Mouse (Mus musculus) heart, postnatal 10 days (tissue): ENCODE results near the gene Wdtc1. TPM values are rescaled to one million over a fixed set of nuclear protein-coding genes. Genes with fewer than 3 reads are reported as not detected.

Source experiments
- DNase-seq, 2 experiments: peaks; one replicate each; pipeline ENCODE4 v3.0.0; 2021
- intact Hi-C: fragments of 180-260 bp; cut with DNase I; formaldehyde crosslinking; loops from one replicate; pipeline ENCODE4 v1.15.1; 2025
- microRNA-seq, 2 experiments: library from miRNA; unstranded; fragments of <30 nt; microRNA quantifications; one replicate each; pipeline ENCODE4 v1.2.0; 2022
- total RNA-seq, 2 experiments: library from RNA; stranded (reverse); gene quantifications; 2 replicates each; pipeline ENCODE4 v1.2.3; 2021

Wdtc1 gene
- total RNA-seq, 2 experiments from 2014 or later, result 55.3 to 58.8 TPM

- intact Hi-C loops, result no loop called here
- no peak for DNase-seq
Measured at GRCm38 (mm10) chr4:133261641-133262374, 91.5 kb downstream of the Wdtc1 start.

- DNase-seq, result no peak
- intact Hi-C loops, result no loop called here
Measured at GRCm38 (mm10) chr4:133257798-133258408, 95.4 kb downstream of the Wdtc1 start.

GRCm38 (mm10) chr4:133257230-133257629 lies 96.1 kb downstream of the Wdtc1 start:
- intact Hi-C loops, result no loop called here
- no peak for DNase-seq

- intact Hi-C loops, result no loop called here
Measured at GRCm38 (mm10) chr4:133256820-133257219, 96.5 kb downstream of the Wdtc1 start.

DNA sequence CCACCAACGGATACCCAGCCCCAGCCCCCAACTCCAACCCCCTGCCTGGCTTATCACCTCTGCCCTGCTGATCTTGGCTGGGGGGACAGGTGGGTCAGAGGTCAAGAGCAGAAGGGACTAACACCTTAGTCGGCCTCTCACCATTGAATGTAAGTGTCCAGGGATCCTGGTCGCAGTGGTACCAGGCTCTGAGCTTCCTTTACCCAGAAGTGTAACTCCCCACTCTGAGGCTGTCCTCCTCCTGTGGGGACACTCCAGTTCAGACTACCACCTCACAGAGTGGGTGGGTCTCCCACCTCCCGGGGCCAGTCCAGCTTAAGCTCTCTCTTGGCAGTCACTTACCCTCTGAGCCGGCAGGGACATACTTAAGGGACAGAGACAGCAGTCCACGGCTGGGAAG lies 97.9 kb downstream of the Wdtc1 start:
- intact Hi-C loops, result no loop called here
- no peak for DNase-seq

More at GRCm38 (mm10) chr4:133256820-133257219, 96.5 kb downstream of the Wdtc1 start:
- DNase-seq, result no peak

GRCm38 (mm10) chr4:133253412-133253811 lies 99.9 kb downstream of the Wdtc1 start:
- DNase-seq, result no peak
- intact Hi-C loops, result loop anchor here (5.0 kb wide), 1 partner anchor 44 kb away; no protein-coding TSS in a partner anchor

- DNase-seq, result no peak
- intact Hi-C loops, result loop anchor here (1.0 to 5.0 kb wide), 2 partner anchors 19 to 45 kb away; no protein-coding TSS in a partner anchor
Measured at GRCm38 (mm10) chr4:133252089-133252488, 101.2 kb downstream of the Wdtc1 start.

DNA sequence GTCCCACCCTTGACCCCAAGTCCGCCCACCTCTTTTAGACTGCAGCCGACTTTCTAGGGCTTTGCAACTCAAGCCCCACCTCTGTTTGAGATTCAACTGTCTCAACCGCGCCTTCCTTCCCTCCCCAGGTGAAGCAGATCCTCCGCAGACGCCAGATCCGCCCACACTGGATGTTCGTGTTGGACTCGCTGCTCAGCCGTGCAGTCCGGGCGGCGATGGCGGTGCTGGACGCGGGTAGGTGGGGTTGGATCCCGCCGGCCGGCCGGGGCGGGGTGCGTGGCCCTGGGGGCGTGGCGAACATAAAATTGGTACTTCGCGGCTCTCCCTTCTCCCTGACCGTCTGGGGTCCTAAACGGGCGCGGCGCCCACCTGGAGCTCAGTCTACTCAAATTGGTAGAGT lies 102.1 kb downstream of the Wdtc1 start:
- intact Hi-C loops, result loop anchor here (1.0 to 5.0 kb wide), 3 partner anchors 34 to 242 kb away; no protein-coding TSS in a partner anchor
- DNase-seq, result no peak

- intact Hi-C loops, result loop anchor here (1.0 to 5.0 kb wide), 3 partner anchors 33 to 242 kb away; no protein-coding TSS in a partner anchor
- peak; percentile 85 to 90 for DNase-seq
Measured at GRCm38 (mm10) chr4:133250609-133251008, 102.7 kb downstream of the Wdtc1 start.

- intact Hi-C loops, result no loop called here
- DNase-seq, result no peak
Measured at GRCm38 (mm10) chr4:133247806-133248449, 105.4 kb downstream of the Wdtc1 start.

DNA sequence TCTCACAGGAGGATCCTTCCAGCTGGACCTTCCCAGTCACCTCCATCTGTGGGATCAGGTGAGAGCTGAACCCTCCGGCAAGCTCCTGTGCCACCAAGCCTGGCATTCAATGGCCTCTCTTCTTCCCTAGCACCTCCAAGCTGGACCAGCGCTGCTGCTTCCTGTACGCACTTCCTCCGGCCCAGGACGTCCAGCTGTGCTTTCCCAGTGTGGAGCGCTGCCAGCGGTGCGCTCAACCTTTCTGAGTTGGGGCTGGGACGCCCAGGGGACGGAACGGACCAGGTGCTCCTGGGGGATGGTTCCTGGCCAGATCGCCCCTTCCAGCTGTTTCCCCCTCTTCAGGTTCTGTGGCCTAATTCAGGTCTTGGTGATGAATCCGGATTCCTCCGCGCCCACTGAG lies 106.2 kb downstream of the Wdtc1 start:
- DNase-seq, result peak; percentile 44 to 56

GRCm38 (mm10) chr4:133244289-133244688 lies 109.0 kb downstream of the Wdtc1 start:
- intact Hi-C loops, result no loop called here
- no peak for DNase-seq

More for the DNA sequence above, 106.2 kb downstream of the Wdtc1 start:
- intact Hi-C loops, result no loop called here

DNA sequence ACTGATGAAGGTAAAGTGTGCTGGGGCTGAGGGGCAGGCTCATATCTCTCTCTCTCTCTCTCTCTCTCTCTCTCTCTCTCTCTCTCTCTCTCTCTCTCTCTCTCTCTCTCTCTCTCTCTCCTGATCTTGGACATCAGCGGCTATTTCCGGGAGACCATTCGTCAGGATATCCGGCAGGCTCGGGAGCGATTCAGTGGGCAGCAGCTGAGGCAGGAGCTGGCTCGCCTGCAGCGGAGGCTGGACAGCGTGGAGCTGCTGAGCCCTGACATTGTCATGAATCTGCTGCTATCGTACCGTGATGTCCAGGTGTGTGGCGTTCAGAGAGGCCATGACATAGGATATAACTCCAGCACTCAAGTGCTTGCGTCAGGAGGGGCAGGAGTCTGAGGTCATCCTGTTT lies 109.7 kb downstream of the Wdtc1 start:
- no peak for DNase-seq
- intact Hi-C loops, result no loop called here

GRCm38 (mm10) chr4:133242710-133243109 lies 110.6 kb downstream of the Wdtc1 start:
- intact Hi-C loops, result no loop called here

More at GRCm38 (mm10) chr4:133242710-133243109, 110.6 kb downstream of the Wdtc1 start:
- DNase-seq, result no peak

Small RNA genes within 50 kb of the gene (microRNA-seq; reads per million reads assigned to microRNA genes)
- 5.7 to 10.8 reads per million in 2 experiments for gene Mir5122

Other genes starting within 250 kb of the Wdtc1 start
- 100 to 1,000 TPM; 134 to 164 TPM for gene Wasf2, start 223.0 kb downstream of the Wdtc1 start, total RNA-seq
- not detected for gene Cd164l2, start 141.3 kb downstream of the Wdtc1 start, total RNA-seq
- under 1 TPM in 1 of 2 experiments, not detected in 1; 0.12 TPM for gene Gpr3, start 140.9 kb downstream of the Wdtc1 start, total RNA-seq
- gene Map3k6, start 112.7 kb downstream of the Wdtc1 start, total RNA-seq, result 10 to 100 TPM in 1 of 2 experiments, 1 to 10 TPM in 1; 8.2 to 30.7 TPM
- gene Sytl1, start 90.4 kb downstream of the Wdtc1 start, total RNA-seq, result 1 to 10 TPM in 1 of 2 experiments, under 1 TPM in 1; 0.74 to 1.5 TPM
- 10 to 100 TPM; 28.7 to 31.7 TPM for gene Tmem222, start 75.7 kb downstream of the Wdtc1 start, total RNA-seq
- gene Slc9a1, start 16.2 kb upstream of the Wdtc1 start, total RNA-seq, result 10 to 100 TPM; 21.4 to 24.2 TPM
- 1 to 10 TPM in 1 of 2 experiments, under 1 TPM in 1; 0.87 to 8.5 TPM for gene Tent5b, start 126.7 kb upstream of the Wdtc1 start, total RNA-seq
- gene Trnp1, start 145.1 kb upstream of the Wdtc1 start, total RNA-seq, result 1 to 10 TPM; 1.6 to 2.8 TPM
- gene Kdf1, start 165.5 kb upstream of the Wdtc1 start, total RNA-seq, result not detected
- gene Nudc, start 192.5 kb upstream of the Wdtc1 start, total RNA-seq, result 10 to 100 TPM; 71.0 to 74.5 TPM
- 10 to 100 TPM; 13.9 to 20.4 TPM for gene Nr0b2, start 199.9 kb upstream of the Wdtc1 start, total RNA-seq
- 1 to 10 TPM; 5.1 to 8.3 TPM for gene Gpatch3, start 221.3 kb upstream of the Wdtc1 start, total RNA-seq
- gene Gpn2, start 230.9 kb upstream of the Wdtc1 start, total RNA-seq, result 1 to 10 TPM; 9.0 to 9.8 TPM
- gene Sfn, start 248.7 kb upstream of the Wdtc1 start, total RNA-seq, result 1 to 10 TPM; 1.3 to 1.9 TPM